Mouse (Mus musculus): ENCODE results near the gene Gtf3a.

The Gtf3a gene

GRCm38 (mm10) chr5:146987588-146987987 is 39.1 kb downstream of the Gtf3a start:
- no peak for DNase-seq

- no peak for DNase-seq
These were observed 40.6 kb downstream of the Gtf3a start for GRCm38 (mm10) chr5:146989051-146989450.

- DNase-seq, result no peak
These were observed 45.1 kb downstream of the Gtf3a start for GRCm38 (mm10) chr5:146993509-146993908.

- DNase-seq, result no peak
These were observed 46.5 kb downstream of the Gtf3a start for GRCm38 (mm10) chr5:146994973-146995372.

GRCm38 (mm10) chr5:146996812-146997211 is 48.4 kb downstream of the Gtf3a start:
- DNase-seq, result no peak

- no peak for DNase-seq
These were observed 50.3 kb downstream of the Gtf3a start for GRCm38 (mm10) chr5:146998802-146999201.

GRCm38 (mm10) chr5:147001312-147001711 is 52.9 kb downstream of the Gtf3a start:
- DNase-seq, result no peak

GRCm38 (mm10) chr5:147003303-147003702 is 54.8 kb downstream of the Gtf3a start:
- DNase-seq, result no peak

All from kidney, postnatal 4 days (tissue).